Mouse (Mus musculus): Measurements from ENCODE around the gene Tmem202. TPM values are rescaled to one million over a fixed set of nuclear protein-coding genes. Genes with fewer than 3 reads are reported as not detected.

The Tmem202 gene
- total and polyA plus RNA-seq, 3 experiments, result 0.20 to 0.64 TPM; not detected in 1

- TF ChIP-seq ZNF384 (IDR thresholded peaks at IDR 0.05; ENCODE audit: low read depth, low read length), result peak; percentile 89
- no peak for TF ChIP-seq PAX5 (IDR thresholded peaks at IDR 0.05; ENCODE audit: low read length)
- TF ChIP-seq USF2 (conservative IDR thresholded peaks at IDR 0.05; ENCODE audit: low read depth, low read length), result no peak
- no peak for TF ChIP-seq MEF2A (IDR thresholded peaks at IDR 0.05; ENCODE audit: borderline replicate concordance, low read depth, low read length)
- TF ChIP-seq EP300 (IDR thresholded peaks at IDR 0.05; ENCODE audit: low read length), result peak; percentile 84
- no peak for TF ChIP-seq MXI1 (IDR thresholded peaks at IDR 0.05; ENCODE audit: low read depth, low read length)
- TF ChIP-seq RAD21 (IDR thresholded peaks at IDR 0.05; ENCODE audit: low read depth, low read length), result no peak
- TF ChIP-seq CHD1 (IDR thresholded peaks at IDR 0.05; ENCODE audit: low read depth, low read length), result no peak
- no peak for TF ChIP-seq POLR2A (IDR thresholded peaks at IDR 0.05; ENCODE audit: low read depth, low read length)
- no peak for TF ChIP-seq JUN (IDR thresholded peaks at IDR 0.05; ENCODE audit: insufficient read depth, low read depth, low read length)
- no peak; the same call in 1 of the 2 replicates for TF ChIP-seq HCFC1 (IDR thresholded peaks at IDR 0.05; ENCODE audit: low read depth, low read length)
- TF ChIP-seq TBP (conservative IDR thresholded peaks at IDR 0.05; ENCODE audit: low read depth, low read length), result no peak
- no peak for TF ChIP-seq SMC3 (IDR thresholded peaks at IDR 0.05; ENCODE audit: low read depth, low read length)
- no peak for TF ChIP-seq CTCF (conservative IDR thresholded peaks at IDR 0.05 in 1 of 2, IDR thresholded peaks at IDR 0.05 in 1 of 2; ENCODE audit: low read depth in 2 of 2, low read length in 2 of 2)
- no peak for TF ChIP-seq UBTF (IDR thresholded peaks at IDR 0.05; ENCODE audit: low read depth, low read length)
Observed at GRCm38 (mm10) chr9:59541617-59542016, 2.0 kb upstream of the Tmem202 start (continued).

- Histone ChIP-seq H3K27ac (ENCODE audit: insufficient read depth, low read depth) (no peak overlapping the region), H3K4me1 (ENCODE audit: control insufficient read depth in 1 of 2, insufficient read depth in 2 of 2) (peaks cover 12 to 46% of the 10 kb centered on the region in 2 experiments), H3K36me3 (replicated peaks in 1 of 2; ENCODE audit: control insufficient read depth in 1 of 2, insufficient read depth in 1 of 2, low read length in 1 of 2) (peaks cover 0 to under 1% of the 10 kb centered on the region in 2 experiments), H3K9me3 (replicated peaks; ENCODE audit: low read length) (no peaks in the 10 kb centered on the region), H3K4me2 (ENCODE audit: insufficient read depth, low read depth, poor library complexity, severe bottlenecking) (no peak overlapping the region), H3K79me2 (replicated peaks; ENCODE audit: control insufficient read depth, extremely low read depth, insufficient read depth, poor library complexity, severe bottlenecking) (peaks cover 18% of the 10 kb centered on the region), H3K9ac (ENCODE audit: insufficient read depth, low read depth) (no peak overlapping the region), H3K4me3 (replicated peaks in 1 of 3; ENCODE audit: low read depth in 2 of 3, low read length in 2 of 3, poor library complexity in 1 of 3) (no peak overlapping the region), H3K27me3 (replicated peaks) (no peaks in the 10 kb centered on the region)
- no peak for DNase-seq (ENCODE audit: extremely low read depth)
- TF ChIP-seq KAT2A (IDR thresholded peaks at IDR 0.05; ENCODE audit: insufficient replicate concordance, low read length) (no peak), ELF1 (IDR thresholded peaks at IDR 0.05; ENCODE audit: low read depth, low read length) (no peak), USF1 (IDR thresholded peaks at IDR 0.05; ENCODE audit: low read depth, low read length) (no peak), MYC (IDR thresholded peaks at IDR 0.05; ENCODE audit: low read depth, low read length) (no peak), JUN (IDR thresholded peaks at IDR 0.05; ENCODE audit: insufficient read depth, low read depth, low read length) (no peak), USF2 (conservative IDR thresholded peaks at IDR 0.05; ENCODE audit: low read depth, low read length) (no peak), HCFC1 (IDR thresholded peaks at IDR 0.05; ENCODE audit: low read depth, low read length) (no peak)
- dilution Hi-C loops (cut with MboI; ENCODE audit: extremely low pct_ligation_motif_present, extremely low pct_unique_long_range_greater_than_20kb, low sequenced_read_pairs), result no loop called here
- in situ Hi-C loops (cut with MboI; ENCODE audit: low pct_ligation_motif_present, low pct_unique_long_range_greater_than_20kb, low sequenced_read_pairs), result no loop called here
Observed at GRCm38 (mm10) chr9:59537651-59538050, 2.0 kb downstream of the Tmem202 start.

GRCm38 (mm10) chr9:59533889-59534288 lies 5.8 kb downstream of the Tmem202 start:
- dilution Hi-C loops (cut with MboI; ENCODE audit: extremely low pct_ligation_motif_present, extremely low pct_unique_long_range_greater_than_20kb, low sequenced_read_pairs), result no loop called here
- no peaks in the 10 kb centered on the region for H3K27me3 ChIP-seq (replicated peaks)
- H3K4me3 ChIP-seq (replicated peaks in 1 of 3; ENCODE audit: low read depth in 2 of 3, low read length in 2 of 3, poor library complexity in 1 of 3), result no peak overlapping the region
- no peak for DNase-seq (ENCODE audit: extremely low read depth)
- H3K4me1 ChIP-seq (ENCODE audit: control insufficient read depth in 1 of 2, insufficient read depth in 2 of 2), result peaks cover 10 to 43% of the 10 kb centered on the region in 2 experiments
- no peaks in the 10 kb centered on the region for H3K79me2 ChIP-seq (replicated peaks; ENCODE audit: control insufficient read depth, extremely low read depth, insufficient read depth, poor library complexity, severe bottlenecking)
- no peak overlapping the region for H3K9ac ChIP-seq (ENCODE audit: insufficient read depth, low read depth)
- in situ Hi-C loops (cut with MboI; ENCODE audit: low pct_ligation_motif_present, low pct_unique_long_range_greater_than_20kb, low sequenced_read_pairs), result no loop called here
- H3K36me3 ChIP-seq (replicated peaks in 1 of 2; ENCODE audit: control insufficient read depth in 1 of 2, insufficient read depth in 1 of 2, low read length in 1 of 2), result no peaks in the 10 kb centered on the region
- no peaks in the 10 kb centered on the region for H3K9me3 ChIP-seq (replicated peaks; ENCODE audit: low read length)
- H3K4me2 ChIP-seq (ENCODE audit: insufficient read depth, low read depth, poor library complexity, severe bottlenecking), result no peak overlapping the region
- H3K27ac ChIP-seq (ENCODE audit: insufficient read depth, low read depth), result no peak overlapping the region
- no peak for TF ChIP-seq MYC (IDR thresholded peaks at IDR 0.05; ENCODE audit: low read depth, low read length)
- TF ChIP-seq MAFK (IDR thresholded peaks at IDR 0.05; ENCODE audit: insufficient replicate concordance, low read length), result peak; percentile 9; the same call in 1 of the 2 replicates
- TF ChIP-seq EP300 (IDR thresholded peaks at IDR 0.05; ENCODE audit: low read length), result 0 out of 2 replicates have a peak, but pooled peaks have one; percentile 15
